Mouse (Mus musculus) limb, embryonic 12.5 days (tissue): Measurements from ENCODE around the gene Srsf7. TPM values are rescaled to one million over a fixed set of nuclear protein-coding genes. Genes with fewer than 3 reads are reported as not detected.
A peak's percentile ranks its signal among the peaks of the same experiment; 100 is the strongest.

Experiments
- ATAC-seq: fragments of 200-750 bp; cut with Nextera tagmentation; 2 replicates; pipeline ENCODE4 v1.8.0; 2017; ENCODE audit warnings: low read depth, moderate TSS enrichment; ENCODE audit not compliant: insufficient number of reproducible peaks, insufficient read depth, low FRiP score, low TSS enrichment
- H3K27ac ChIP-seq: fragments of 300-500 bp; sonication (generic); 2 replicates; pipeline ENCODE4 v1.5.1; 2016; ENCODE audit warnings: mild to moderate bottlenecking, moderate library complexity
- H3K27me3 ChIP-seq: fragments of 300-500 bp; sonication (generic); 2 replicates; pipeline ENCODE4 v1.6.1; 2016; ENCODE audit warnings: mild to moderate bottlenecking, moderate library complexity
- H3K36me3 ChIP-seq: fragments of 300-500 bp; sonication (generic); 2 replicates; pipeline ENCODE4 v1.6.1; 2016; ENCODE audit warnings: mild to moderate bottlenecking, moderate library complexity
- H3K4me1 ChIP-seq: fragments of 300-500 bp; sonication (generic); replicated peaks from 2 replicates; pipeline ENCODE4 v1.6.1; 2016
- H3K4me2 ChIP-seq: fragments of 300-500 bp; sonication (generic); 2 replicates; pipeline ENCODE4 v1.6.1; 2016; ENCODE audit warnings: mild to moderate bottlenecking, moderate library complexity
- H3K4me3 ChIP-seq: fragments of 300-500 bp; sonication (generic); replicated peaks from 2 replicates; pipeline ENCODE4 v1.5.1; 2016; ENCODE audit warnings: mild to moderate bottlenecking
- H3K9ac ChIP-seq: fragments of 300-500 bp; sonication (generic); replicated peaks from 2 replicates; pipeline ENCODE4 v1.6.1; 2016; ENCODE audit warnings: mild to moderate bottlenecking, moderate library complexity
- H3K9me3 ChIP-seq: fragments of 300-500 bp; sonication (generic); 2 replicates; pipeline ENCODE4 v1.6.1; 2016; ENCODE audit warnings: mild to moderate bottlenecking, moderate library complexity
- WGBS: fragments of 180-500 bp; shearing (Covaris S2); methylation state at CpG from one replicate; pipeline ENCODE4 v1.1.7; 2016; 5-methylcytosine and 5-hydroxymethylcytosine counted together
- polyA plus RNA-seq: library from polyadenylated mRNA; unstranded; fragments of >200 nt; fragmentation: Nextera tagmentation; extraction: Ambion mirVana; gene quantifications from 2 replicates; pipeline ENCODE4 v1.2.1, GENCODE M21; 2016

The Srsf7 gene
- polyA plus RNA-seq = 834 and 852 TPM in 2 replicates

DNA sequence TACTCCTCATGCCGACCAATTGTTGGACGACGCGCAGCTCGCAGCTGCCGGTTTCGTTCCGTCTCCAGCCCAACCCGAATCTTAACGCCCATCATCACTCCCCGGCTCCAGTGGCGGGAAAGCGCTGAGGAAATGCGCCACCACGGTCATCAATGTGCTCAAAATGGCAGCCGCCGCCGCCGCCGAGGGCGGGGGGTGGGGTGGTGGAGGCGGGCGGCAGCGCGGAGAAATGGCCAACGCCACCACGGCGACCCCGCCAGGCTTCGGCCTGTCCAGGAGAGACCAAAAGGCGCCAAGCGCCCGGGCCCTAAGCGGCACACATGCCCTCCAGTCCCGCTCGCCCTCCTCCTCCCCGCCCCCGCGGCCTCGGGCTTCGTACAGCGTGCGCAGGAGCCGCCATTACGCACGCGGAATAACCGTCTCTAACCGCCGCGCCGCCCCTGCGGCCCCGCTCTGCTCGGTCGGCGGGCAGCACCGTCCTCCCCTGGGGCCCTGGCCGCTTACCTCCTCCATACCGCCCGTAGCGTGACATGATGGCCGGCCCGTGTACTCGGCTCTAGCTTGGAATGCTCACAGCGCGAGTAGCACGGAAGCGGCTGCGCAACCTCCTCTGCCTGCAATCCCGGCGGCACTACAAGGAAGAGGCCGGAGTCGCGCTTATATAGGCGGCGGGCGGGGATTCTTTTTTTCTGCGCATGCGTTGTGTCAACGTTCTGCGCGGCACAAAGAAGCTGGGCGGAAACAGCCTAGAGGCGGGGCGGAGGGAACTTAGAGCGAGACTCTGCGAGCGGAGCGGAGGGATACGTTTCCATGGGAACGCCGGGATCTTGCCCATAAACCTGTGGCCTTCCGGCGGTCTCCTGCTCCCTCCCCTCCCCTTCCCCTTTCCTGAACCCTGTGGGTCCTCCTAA lies at the start of gene Srsf7, which contains the start of gene Ttc39d:
Srsf7 (minus strand) TSS at position 637 of the 911 bp plus-strand sequence.
Ttc39d (plus strand) TSS at position 790 of the 911 bp plus-strand sequence.
- peak; percentile 93 for ATAC-seq

DNA sequence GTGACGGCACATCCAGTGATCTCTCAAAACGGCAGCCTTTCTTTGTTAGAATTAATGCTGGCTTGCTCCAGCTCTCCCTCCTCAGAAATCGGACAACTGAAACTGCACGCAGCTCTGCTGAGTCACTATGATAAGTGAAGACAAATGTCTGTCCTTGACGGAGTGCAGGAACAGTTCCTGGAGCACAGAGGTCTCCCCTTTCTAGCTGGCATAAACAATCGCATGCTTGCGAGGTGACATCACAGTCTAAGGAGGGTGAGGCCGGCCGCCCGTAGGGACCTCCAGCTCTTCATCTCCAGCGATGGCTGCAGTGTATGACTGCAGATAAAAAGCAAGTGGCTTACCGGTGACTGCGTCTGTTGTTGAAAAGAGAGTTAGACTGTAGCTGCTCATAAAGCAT lies 48.1 kb upstream of the Srsf7 start:
- Histone ChIP-seq H3K27me3 (no peaks in the 10 kb centered on the region), H3K27ac (no peak overlapping the region), H3K4me1 (no peaks in the 10 kb centered on the region), H3K4me2 (no peak overlapping the region), H3K4me3 (no peak overlapping the region), H3K36me3 (peaks cover 97% of the 10 kb centered on the region), H3K9me3 (no peaks in the 10 kb centered on the region), H3K9ac (no peak overlapping the region)
- no peak for ATAC-seq
- WGBS = 42% methylated on average over 13 of the region's 13 CpGs

More for the DNA sequence above, at the start of gene Srsf7, which contains the start of gene Ttc39d:
- Histone ChIP-seq H3K4me2 (peak within 1 kb of the TSS; percentile 91), H3K4me3 (peak within 1 kb of the TSS; percentile 92), H3K27me3 (no peaks in the 10 kb centered on the region), H3K4me1 (peaks cover 14% of the 10 kb centered on the region; the same call in 1 of the 2 replicates), H3K9me3 (no peaks in the 10 kb centered on the region), H3K9ac (peak within 1 kb of the TSS; percentile 98), H3K27ac (peak within 1 kb of the TSS; percentile 99), H3K36me3 (peaks cover 37% of the 10 kb centered on the region)
- under 1% methylated on average over 94 of the region's 95 CpGs for WGBS

DNA sequence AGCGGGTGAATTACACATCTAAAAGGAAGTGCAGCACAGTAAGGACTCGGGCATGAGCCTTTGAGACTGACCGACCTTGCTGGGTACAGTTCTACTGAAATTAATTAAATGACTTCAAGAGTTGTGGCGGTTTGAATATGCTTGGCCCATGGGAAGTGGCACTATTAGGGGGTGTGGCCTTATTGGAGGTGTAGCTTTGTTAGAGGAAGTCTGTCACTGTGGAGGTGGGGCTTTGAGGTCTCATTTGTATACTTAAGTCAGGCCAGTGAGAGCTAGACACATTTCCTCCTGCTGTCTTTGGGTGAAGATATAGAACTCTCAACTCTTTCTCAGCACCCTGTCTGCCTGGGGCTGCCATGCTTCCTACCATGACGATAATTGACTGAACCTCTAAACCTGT lies 47.3 kb upstream of the Srsf7 start:
- Histone ChIP-seq H3K27ac (no peak overlapping the region), H3K4me2 (no peak overlapping the region), H3K4me3 (no peak overlapping the region), H3K9me3 (no peaks in the 10 kb centered on the region), H3K36me3 (peaks cover 98% of the 10 kb centered on the region), H3K4me1 (no peaks in the 10 kb centered on the region), H3K27me3 (no peaks in the 10 kb centered on the region), H3K9ac (no peak overlapping the region)
- no peak for ATAC-seq
- 95% methylated on average over 5 of the region's 5 CpGs for WGBS

DNA sequence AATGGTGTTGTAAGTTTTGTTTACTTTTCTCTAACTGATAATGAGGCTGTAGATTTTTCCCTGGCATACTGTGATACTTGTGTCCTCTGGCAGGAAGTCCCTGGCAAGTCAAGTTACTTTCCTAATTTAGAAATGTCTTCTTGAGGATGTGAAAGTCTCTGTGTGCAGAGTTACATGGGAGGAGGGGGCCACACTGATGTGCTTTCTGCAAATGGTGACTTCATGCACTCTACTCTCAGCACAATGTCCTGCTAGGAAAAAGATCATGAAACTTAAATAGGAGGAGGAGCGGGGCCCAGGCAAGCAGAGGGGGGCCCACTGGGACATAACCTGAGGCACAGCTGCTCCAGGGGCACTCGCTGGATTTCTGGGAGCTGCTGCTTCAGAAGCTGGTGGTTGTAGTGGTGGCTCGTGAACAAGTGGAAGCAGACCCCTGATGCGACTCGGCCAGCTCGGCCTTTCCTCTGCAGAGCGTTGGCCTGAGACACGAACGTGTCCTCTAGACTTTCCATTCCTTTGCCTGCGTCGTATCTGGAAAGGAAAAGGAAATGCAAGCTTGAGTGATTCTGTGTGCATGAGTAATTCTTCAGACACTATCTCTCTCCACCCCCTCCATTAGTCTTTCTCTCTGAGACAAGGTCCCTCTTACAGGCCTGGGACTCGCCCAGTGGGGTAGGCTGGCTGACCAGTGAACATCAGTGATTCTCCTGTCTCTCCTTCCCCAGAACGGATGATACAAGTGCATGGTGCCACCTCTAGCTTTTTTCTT lies 45.8 kb upstream of the Srsf7 start:
- no peaks in the 10 kb centered on the region for H3K27me3 ChIP-seq
- H3K4me1 ChIP-seq = no peaks in the 10 kb centered on the region
- no peak overlapping the region for H3K27ac ChIP-seq
- H3K4me2 ChIP-seq = no peak overlapping the region
- H3K36me3 ChIP-seq = peaks cover 98% of the 10 kb centered on the region
- H3K4me3 ChIP-seq = no peak overlapping the region
- no peaks in the 10 kb centered on the region for H3K9me3 ChIP-seq
- no peak for ATAC-seq
- H3K9ac ChIP-seq = no peak overlapping the region
- WGBS = 90% methylated on average over 13 of the region's 13 CpGs

DNA sequence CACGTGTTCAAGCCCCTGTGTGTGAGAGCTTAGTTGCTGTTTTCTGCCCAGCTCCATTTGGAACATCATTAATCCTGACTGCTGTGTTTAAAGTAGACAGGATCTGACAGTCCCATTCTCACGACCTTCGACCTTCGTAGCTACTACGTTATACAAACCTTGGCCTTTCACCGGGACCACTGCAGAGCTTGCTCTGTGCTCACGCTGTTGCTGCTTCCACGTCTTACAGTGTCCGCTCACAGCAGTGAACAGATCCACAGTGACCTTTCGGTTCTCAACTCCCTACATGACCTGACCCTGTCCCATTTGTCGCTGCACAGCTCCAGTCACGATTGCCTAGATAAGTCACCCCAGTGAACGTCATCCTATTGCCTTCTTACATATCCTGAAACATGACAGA lies 36.0 kb upstream of the Srsf7 start:
- no peak for ATAC-seq

DNA sequence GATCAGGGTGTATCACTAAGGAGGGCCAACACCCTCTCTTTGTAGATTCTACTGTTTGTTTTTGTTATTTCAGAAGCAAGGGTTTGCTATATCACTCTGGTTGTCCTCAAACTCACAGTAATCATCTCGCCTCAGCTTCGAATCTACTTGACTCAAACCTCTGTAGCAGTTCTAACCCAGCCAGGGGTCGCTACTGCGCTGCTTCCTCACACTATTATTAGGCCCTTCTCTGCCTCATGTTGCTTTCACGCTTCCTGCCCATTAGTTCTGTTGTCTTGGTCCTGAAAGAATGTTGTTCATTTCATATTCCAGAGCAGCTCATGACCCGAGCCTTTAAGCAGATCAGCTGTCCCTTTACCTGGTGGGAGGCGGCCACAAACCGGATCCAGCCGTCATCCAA lies 34.5 kb upstream of the Srsf7 start:
- Histone ChIP-seq H3K27me3 (no peaks in the 10 kb centered on the region), H3K4me3 (no peak overlapping the region), H3K9me3 (no peaks in the 10 kb centered on the region), H3K4me1 (no peaks in the 10 kb centered on the region), H3K4me2 (no peak overlapping the region), H3K9ac (no peak overlapping the region), H3K27ac (no peak overlapping the region), H3K36me3 (peaks cover 92% of the 10 kb centered on the region)
- 87% methylated on average over 9 of the region's 9 CpGs for WGBS
- ATAC-seq = no peak

More for the DNA sequence above, 36.0 kb upstream of the Srsf7 start:
- no peaks in the 10 kb centered on the region for H3K27me3 ChIP-seq
- no peaks in the 10 kb centered on the region for H3K4me1 ChIP-seq
- no peak overlapping the region for H3K9ac ChIP-seq
- 59% methylated on average over 13 of the region's 13 CpGs for WGBS
- H3K9me3 ChIP-seq = no peaks in the 10 kb centered on the region
- no peak overlapping the region for H3K4me2 ChIP-seq
- H3K36me3 ChIP-seq = peaks cover 96% of the 10 kb centered on the region
- H3K27ac ChIP-seq = no peak overlapping the region
- no peak overlapping the region for H3K4me3 ChIP-seq

DNA sequence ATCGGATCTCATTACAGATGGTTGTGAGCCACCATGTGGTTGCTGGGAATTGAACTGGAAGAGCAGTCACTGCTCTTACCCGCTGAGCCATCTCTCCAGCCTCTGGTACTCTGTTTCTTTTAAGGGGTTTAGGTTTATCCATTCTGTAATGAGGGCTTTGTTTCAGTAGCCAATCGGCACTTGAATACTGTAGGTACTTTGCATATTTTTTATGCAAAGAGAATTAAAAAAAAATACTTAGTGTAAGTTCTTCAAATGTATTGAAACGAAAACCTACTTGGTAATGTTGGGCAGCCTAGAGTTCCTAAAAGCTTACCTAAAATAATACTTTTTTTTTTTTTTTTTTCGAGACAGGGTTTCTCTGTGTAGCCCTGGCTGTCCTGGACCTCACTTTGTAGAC lies 30.4 kb upstream of the Srsf7 start:
- H3K9ac ChIP-seq = no peak overlapping the region
- no peaks in the 10 kb centered on the region for H3K27me3 ChIP-seq
- ATAC-seq = no peak
- peaks cover 51% of the 10 kb centered on the region for H3K36me3 ChIP-seq
- no peak overlapping the region for H3K4me2 ChIP-seq
- H3K4me1 ChIP-seq = no peaks in the 10 kb centered on the region
- 95% methylated on average over 5 of the region's 5 CpGs for WGBS
- H3K9me3 ChIP-seq = no peaks in the 10 kb centered on the region
- H3K27ac ChIP-seq = no peak overlapping the region
- H3K4me3 ChIP-seq = no peak overlapping the region

DNA sequence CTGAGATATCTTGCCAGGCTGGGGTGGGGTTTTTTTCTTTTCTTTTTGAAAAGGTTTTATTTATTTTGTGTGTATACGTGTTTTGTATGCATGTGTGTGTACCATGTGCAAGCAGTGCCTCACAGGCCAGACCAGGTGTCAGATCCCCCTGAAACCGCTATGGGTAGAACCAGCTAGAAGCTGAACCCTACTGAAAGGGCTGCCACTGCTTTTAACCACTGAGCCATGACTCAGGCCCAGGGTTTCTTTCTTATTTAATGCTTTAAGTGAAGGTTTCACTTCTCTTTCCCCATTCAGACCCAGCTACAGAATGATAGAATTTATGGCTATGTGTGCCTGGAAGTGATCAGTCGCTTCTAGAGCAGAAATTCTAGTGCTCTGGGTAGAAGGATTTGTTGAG lies 29.7 kb upstream of the Srsf7 start:
- Histone ChIP-seq H3K4me3 (no peak overlapping the region), H3K4me1 (no peaks in the 10 kb centered on the region), H3K27me3 (no peaks in the 10 kb centered on the region), H3K27ac (no peak overlapping the region), H3K9me3 (no peaks in the 10 kb centered on the region), H3K9ac (no peak overlapping the region), H3K4me2 (no peak overlapping the region), H3K36me3 (peaks cover 45% of the 10 kb centered on the region)
- no peak for ATAC-seq
- 98% methylated on average over 3 of the region's 3 CpGs for WGBS

DNA sequence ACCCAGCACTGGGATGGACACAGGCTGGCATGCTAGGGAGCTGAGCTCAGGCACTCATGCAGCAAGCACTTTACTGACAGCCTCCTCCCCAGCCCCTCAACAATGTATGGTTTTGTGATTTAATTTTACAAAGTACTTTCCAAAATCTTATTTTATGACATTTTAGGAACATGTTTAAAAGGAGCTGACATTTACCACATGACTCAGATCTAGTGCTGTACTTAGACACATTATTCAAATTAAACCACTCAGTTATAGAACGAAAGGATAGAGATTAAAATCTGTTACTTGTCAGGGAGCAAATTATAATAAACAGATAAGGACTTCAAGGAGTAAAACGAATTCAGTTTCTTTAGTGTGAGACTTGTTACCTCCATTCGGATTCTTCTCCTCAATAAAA lies 28.4 kb upstream of the Srsf7 start:
- Histone ChIP-seq H3K36me3 (peaks cover 34% of the 10 kb centered on the region), H3K27me3 (no peaks in the 10 kb centered on the region), H3K9ac (no peak overlapping the region), H3K9me3 (no peaks in the 10 kb centered on the region), H3K4me3 (no peak overlapping the region), H3K4me1 (no peaks in the 10 kb centered on the region), H3K27ac (no peak overlapping the region), H3K4me2 (no peak overlapping the region)
- no peak for ATAC-seq
- 87% methylated on average over 3 of the region's 3 CpGs for WGBS

DNA sequence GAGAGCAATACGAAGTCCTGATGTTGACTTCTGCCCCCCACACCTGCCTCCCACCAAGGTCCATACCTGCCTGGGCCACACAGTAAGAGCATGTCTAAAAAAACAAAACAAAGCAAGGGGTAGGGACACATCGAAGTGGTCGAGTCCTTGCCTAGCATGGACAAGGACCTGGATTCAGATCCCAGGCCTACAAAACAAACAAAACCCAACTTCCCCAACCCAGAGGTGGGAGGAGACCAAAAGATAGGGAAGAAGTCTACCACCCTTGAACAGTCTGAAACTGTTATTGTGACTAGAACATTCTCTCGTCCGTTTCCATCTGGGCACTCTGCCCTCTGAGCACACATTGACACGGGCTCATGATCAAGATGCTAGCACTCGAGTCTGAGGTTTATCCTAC lies 27.3 kb upstream of the Srsf7 start:
- Histone ChIP-seq H3K4me2 (no peak overlapping the region), H3K4me1 (no peaks in the 10 kb centered on the region), H3K4me3 (no peak overlapping the region), H3K36me3 (peaks cover 24% of the 10 kb centered on the region), H3K9ac (no peak overlapping the region), H3K9me3 (no peaks in the 10 kb centered on the region), H3K27ac (no peak overlapping the region), H3K27me3 (no peaks in the 10 kb centered on the region)
- ATAC-seq = no peak
- 88% methylated on average over 7 of the region's 7 CpGs for WGBS

DNA sequence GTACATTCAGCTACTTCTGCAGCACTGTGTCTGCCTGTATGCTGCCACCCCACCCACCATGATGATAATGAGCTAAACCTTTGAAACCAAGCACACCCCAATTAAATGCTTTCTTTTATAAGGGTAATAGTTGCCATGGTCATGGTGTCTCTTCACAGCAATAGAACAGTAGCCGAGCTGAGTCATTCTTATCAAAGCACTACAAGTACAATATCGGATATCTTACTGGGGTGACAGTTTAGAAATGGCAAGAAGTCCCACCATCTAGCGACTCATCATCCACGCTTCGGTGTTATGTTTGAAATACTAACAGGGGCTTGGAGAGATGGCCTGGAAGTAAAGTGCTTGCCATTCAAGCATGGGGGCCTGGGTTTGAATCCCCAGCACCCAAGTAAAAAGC lies 26.7 kb upstream of the Srsf7 start:
- Histone ChIP-seq H3K27ac (no peak overlapping the region), H3K4me1 (no peaks in the 10 kb centered on the region), H3K36me3 (peaks cover 24% of the 10 kb centered on the region), H3K4me2 (no peak overlapping the region), H3K27me3 (no peaks in the 10 kb centered on the region), H3K9ac (no peak overlapping the region), H3K4me3 (no peak overlapping the region), H3K9me3 (no peaks in the 10 kb centered on the region)
- ATAC-seq = no peak
- WGBS = 92% methylated on average over 5 of the region's 5 CpGs
